Mouse (Mus musculus) liver, embryonic 14 days (tissue): ENCODE measurements around the gene Gm7995. TPM values are rescaled to one million over a fixed set of nuclear protein-coding genes. Genes with fewer than 3 reads are reported as not detected.

Source experiments
- polyA plus RNA-seq: library from polyadenylated mRNA; depleted of rRNA; stranded (reverse); fragments of >200 nt; gene quantifications from 2 replicates; pipeline ENCODE4 v1.2.3, GENCODE M21; 2012; rRNA removed

The Gm7995 gene
- not detected in 2 replicates for polyA plus RNA-seq

DNA sequence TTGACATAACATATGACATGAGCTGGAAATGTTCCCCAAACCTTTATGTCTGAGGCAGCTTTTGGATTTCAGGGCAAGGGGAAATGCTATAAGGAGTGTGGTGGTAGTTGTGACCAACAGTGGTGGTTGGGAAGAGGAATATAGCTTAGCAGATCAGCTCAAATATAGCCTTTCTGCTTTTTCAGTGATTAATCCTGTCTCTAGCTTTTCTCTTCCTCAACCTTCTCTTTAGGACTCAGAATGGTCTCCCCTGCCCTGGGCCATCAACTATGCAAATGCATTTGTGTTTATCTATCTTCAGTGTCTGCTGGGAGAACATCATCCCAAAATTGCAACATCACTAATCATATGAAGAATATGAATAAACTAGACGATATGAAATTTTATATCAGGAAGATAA lies at the start of gene Gm7995:
Gm7995 (plus strand) TSS at position 301 of the 400 bp plus-strand sequence.

GRCm38 (mm10) chr14:42297258-42297657 lies 12.8 kb upstream of the Gm7995 start, which contains the start of gene Gm9611:
TSS of gene Gm9611 (minus strand) at chr14:42297358.

Other genes with a start within 250 kb of the Gm7995 start
- not detected in 2 replicates for gene Gm7951, start 192.8 kb upstream of the Gm7995 start, polyA plus RNA-seq
- gene Gm17027, start 147.6 kb upstream of the Gm7995 start, polyA plus RNA-seq = not detected in 2 replicates
- not detected in 2 replicates for gene Gm3573, start 119.4 kb upstream of the Gm7995 start, polyA plus RNA-seq
- gene Gm17026, start 50.2 kb upstream of the Gm7995 start, polyA plus RNA-seq = not detected in 2 replicates
- not detected in 2 replicates for gene Gm9611, start 12.9 kb upstream of the Gm7995 start, polyA plus RNA-seq
- not detected in 2 replicates for gene Gm8005, start 129.5 kb downstream of the Gm7995 start, polyA plus RNA-seq
- not detected in 2 replicates for gene Gm8011, start 153.7 kb downstream of the Gm7995 start, polyA plus RNA-seq
- gene Gm8020, start 192.1 kb downstream of the Gm7995 start, polyA plus RNA-seq = not detected in 2 replicates
- not detected in 2 replicates for gene Gm8024, start 214.1 kb downstream of the Gm7995 start, polyA plus RNA-seq